ENCODE assay signal across 7 mouse cellular contexts in genomic region chr1:194624411-194624810, GRCm38 (mm10). TPM values are rescaled to one million over a fixed set of nuclear protein-coding genes. Genes with fewer than 3 reads are reported as not detected.
DNase-seq lines count a peak whose midpoint lies in the region; ATAC-seq and TF ChIP-seq lines count a peak whose summit lies in the region.

No protein-coding gene starts in this region.

- peak overlapping the region; percentile 94 for H3K4me3 ChIP-seq in layer of hippocampus, adult 2 months
- H3K4me3 ChIP-seq in brown adipose tissue, adult 24 weeks (ENCODE audit: insufficient read depth, low read depth, low read length), result no peak overlapping the region
- peak overlapping the region; percentile 84 for H3K4me3 ChIP-seq in forebrain, embryonic 15.5 days
- peak overlapping the region; percentile 92 for H3K4me3 ChIP-seq in neural tube, embryonic 12.5 days

- no peaks in the 10 kb centered on the region for H3K9me3 ChIP-seq in forebrain, embryonic 15.5 days
- H3K9me3 ChIP-seq in neural tube, embryonic 12.5 days, result no peaks in the 10 kb centered on the region

- peak in 1 of 2 experiments; percentile 46 for DNase-seq in layer of hippocampus, adult 2 months (ENCODE audit: low spot score in 2 of 2)
- DNase-seq in layer of hippocampus, adult 8-10 months (ENCODE audit: low spot score in 2 of 2), result no peak
- DNase-seq in urinary bladder, postnatal 36 days (ENCODE audit: low spot score in 2 of 2), result no peak

- H3K4me2 ChIP-seq in forebrain, embryonic 15.5 days (replicated peaks), result peak overlapping the region; percentile 77
- peak overlapping the region; percentile 87 for H3K4me2 ChIP-seq in neural tube, embryonic 12.5 days (replicated peaks)

- H3K27ac ChIP-seq in layer of hippocampus, adult 2 months, result 0 out of 2 replicates have a peak overlapping the region, but pooled peaks have one; percentile 30
- peak overlapping the region; percentile 47 for H3K27ac ChIP-seq in brown adipose tissue, adult 24 weeks (replicated peaks; ENCODE audit: low read depth, low read length)
- H3K27ac ChIP-seq in forebrain, embryonic 15.5 days (replicated peaks), result peak overlapping the region; percentile 96
- no peak overlapping the region for H3K27ac ChIP-seq in neural tube, embryonic 12.5 days

- peaks cover 49% of the 10 kb centered on the region for H3K4me1 ChIP-seq in brown adipose tissue, adult 24 weeks (ENCODE audit: control insufficient read depth, insufficient read depth, insufficient read length, low read length)
- peaks cover 78% of the 10 kb centered on the region for H3K4me1 ChIP-seq in forebrain, embryonic 15.5 days
- peaks cover 85% of the 10 kb centered on the region for H3K4me1 ChIP-seq in neural tube, embryonic 12.5 days

- H3K27me3 ChIP-seq in forebrain, embryonic 15.5 days, result no peaks in the 10 kb centered on the region
- no peaks in the 10 kb centered on the region for H3K27me3 ChIP-seq in neural tube, embryonic 12.5 days (replicated peaks)

- no peak for ATAC-seq in forebrain, embryonic 15.5 days (replicated peaks)
- ATAC-seq in neural tube, embryonic 12.5 days (ENCODE audit: low FRiP score, low read depth), result no peak
- no peak for ATAC-seq in granulocyte monocyte progenitor cell, adult 5-6 weeks (replicated peaks; ENCODE audit: poor library complexity, severe bottlenecking)

- H3K9ac ChIP-seq in forebrain, embryonic 15.5 days (replicated peaks), result peak overlapping the region; percentile 94
- 0 out of 2 replicates have a peak overlapping the region, but pooled peaks have one; percentile 42 for H3K9ac ChIP-seq in neural tube, embryonic 12.5 days

- TF ChIP-seq CTCF in layer of hippocampus, adult 2 months (conservative IDR thresholded peaks at IDR 0.05), result peak; percentile 81

- no peaks in the 10 kb centered on the region for H3K36me3 ChIP-seq in forebrain, embryonic 15.5 days
- H3K36me3 ChIP-seq in neural tube, embryonic 12.5 days, result no peaks in the 10 kb centered on the region; the same call in 1 of the 2 replicates

- 45% methylated on average over 2 of the region's 2 CpGs for WGBS in forebrain, embryonic 15.5 days
- WGBS in neural tube, embryonic 12.5 days, result 48% methylated on average over 2 of the region's 2 CpGs

RNA-seq across cellular contexts. Expression of gene Plxna2, which starts 6.4 kb away (rescaled TPM):
- 10 to 100 TPM; 68.1 to 73.2 TPM for total RNA-seq in layer of hippocampus, adult 2 months (2021)
- total RNA-seq in layer of hippocampus, adult 8-10 months (2022), result 10 to 100 TPM; 60.8 to 73.5 (median 66.5) TPM
- polyA plus RNA-seq in brown adipose tissue, adult 24 weeks (2012; ENCODE audit: insufficient read depth, insufficient read length, missing spikeins), result 5.0 and 6.0 TPM in 2 replicates
- 72.1 and 78.3 TPM in 2 replicates for polyA plus RNA-seq in forebrain, embryonic 15.5 days (2015; fragmentation: Nextera tagmentation; extraction: Ambion mirVana)
- 32.8 and 33.5 TPM in 2 replicates for polyA plus RNA-seq in neural tube, embryonic 12.5 days (2016; fragmentation: Nextera tagmentation; extraction: Ambion mirVana)
- 0.49 TPM in 1 of 2 replicates, not detected in the other for total RNA-seq in granulocyte monocyte progenitor cell, adult 5-6 weeks (2014; fragmentation: Nextera tagmentation)
- total RNA-seq in granulocyte monocyte progenitor cell, adult 5-6 weeks (2017), result 0.13 and 0.31 TPM in 2 replicates

Comparison
In these comparisons a context has a peak if more than half of its experiments do, and no peak if none do; other contexts are left out.
1. RNA of gene Plxna2, which starts 6.4 kb away (total RNA-seq): 68.1 to 73.2 TPM in layer of hippocampus, adult 2 months and 60.8 to 73.5 TPM in layer of hippocampus, adult 8-10 months; 0.13 to 0.49 TPM in granulocyte monocyte progenitor cell, adult 5-6 weeks; every median in the first group is over 10 times any median in the second.